Comparison of ENCODE assay signal across 14 mouse cellular contexts in genomic region chr9:59033492-59033891, GRCm38 (mm10). TPM values are rescaled to one million over a fixed set of nuclear protein-coding genes. Genes with fewer than 3 reads are reported as not detected.
DNase-seq lines count a peak whose midpoint lies in the region; ATAC-seq and TF ChIP-seq lines count a peak whose summit lies in the region.
"Had no signal": no experiment of that assay in that cellular context is flagged by ENCODE, and none has a peak within 500 bp of the region (broad histone marks: within the 10 kb centered on the region; RNA-seq: fewer than 3 reads in every experiment).

No protein-coding gene starts in this region.

- no peak for DNase-seq in hindbrain, embryonic 11.5 days (ENCODE audit: low spot score)
- no peak for DNase-seq in neural tube, embryonic 10.5 days (ENCODE audit: extremely low spot score, low spot score)
- no peak for DNase-seq in hindbrain, postnatal 0 days (ENCODE audit: low spot score)
- no peak for DNase-seq in spleen, adult 18-20 months
- no peak for DNase-seq in B cell, adult 2 months
- DNase-seq: cerebellum, adult 8-10 months; gastrocnemius, adult 2 months; kidney, adult 8-10 months; liver, embryonic 13.5 days; thymus, postnatal 25 days had no signal

- no peaks in the 10 kb centered on the region for H3K27me3 ChIP-seq in hindbrain, embryonic 12.5 days
- no peaks in the 10 kb centered on the region for H3K27me3 ChIP-seq in hindbrain, embryonic 11.5 days (ENCODE audit: control insufficient read depth, insufficient read depth, low read length)
- H3K27me3 ChIP-seq in neural tube, embryonic 12.5 days (replicated peaks) = no peaks in the 10 kb centered on the region
- H3K27me3 ChIP-seq in hindbrain, postnatal 0 days (ENCODE audit: insufficient read depth, low read length) = no peaks in the 10 kb centered on the region
- H3K27me3 ChIP-seq in stomach, embryonic 15.5 days (replicated peaks) = no peaks in the 10 kb centered on the region

- H3K4me3 ChIP-seq in hindbrain, embryonic 12.5 days = no peak overlapping the region
- no peak overlapping the region for H3K4me3 ChIP-seq in hindbrain, embryonic 11.5 days (ENCODE audit: low read depth, low read length)
- no peak overlapping the region for H3K4me3 ChIP-seq in neural tube, embryonic 12.5 days
- peak overlapping the region; percentile 92 for H3K4me3 ChIP-seq in hindbrain, postnatal 0 days (ENCODE audit: low read length)
- H3K4me3 ChIP-seq in stomach, embryonic 15.5 days (replicated peaks) = no peak overlapping the region
- H3K4me3 ChIP-seq: liver, embryonic 13.5 days had no signal

- H3K4me1 ChIP-seq in hindbrain, embryonic 12.5 days = peaks cover 20% of the 10 kb centered on the region
- H3K4me1 ChIP-seq in hindbrain, embryonic 11.5 days (replicated peaks; ENCODE audit: control insufficient read depth, insufficient read depth, low read length) = no peaks in the 10 kb centered on the region
- peaks cover 12% of the 10 kb centered on the region for H3K4me1 ChIP-seq in neural tube, embryonic 12.5 days
- peaks cover 11% of the 10 kb centered on the region for H3K4me1 ChIP-seq in hindbrain, postnatal 0 days (ENCODE audit: insufficient read depth, low read length)
- H3K4me1 ChIP-seq in stomach, embryonic 15.5 days = 0 out of 2 replicates have a peak, but pooled peaks cover 6% of the 10 kb centered on the region

- TF ChIP-seq CTCF in hindbrain, postnatal 0 days (IDR thresholded peaks at IDR 0.05; ENCODE audit: low read depth) = no peak

- no peak for ATAC-seq in hindbrain, embryonic 12.5 days (ENCODE audit: low FRiP score)
- no peak for ATAC-seq in hindbrain, embryonic 11.5 days (ENCODE audit: low FRiP score)
- ATAC-seq in neural tube, embryonic 12.5 days (ENCODE audit: low FRiP score, low read depth) = no peak
- ATAC-seq in hindbrain, postnatal 0 days = no peak
- no peak for ATAC-seq in stomach, embryonic 15.5 days (ENCODE audit: insufficient read depth, low FRiP score, low read depth)

- no peak overlapping the region for H3K9ac ChIP-seq in hindbrain, embryonic 12.5 days
- H3K9ac ChIP-seq in hindbrain, embryonic 11.5 days (ENCODE audit: low read depth, low read length) = no peak overlapping the region
- H3K9ac ChIP-seq in neural tube, embryonic 12.5 days = no peak overlapping the region
- H3K9ac ChIP-seq in hindbrain, postnatal 0 days (replicated peaks; ENCODE audit: low read length) = no peak overlapping the region
- H3K9ac ChIP-seq in stomach, embryonic 15.5 days = no peak overlapping the region
- H3K9ac ChIP-seq: liver, embryonic 13.5 days had no signal

- no peak overlapping the region for H3K27ac ChIP-seq in hindbrain, embryonic 12.5 days
- H3K27ac ChIP-seq in hindbrain, embryonic 11.5 days (ENCODE audit: low read depth, low read length) = no peak overlapping the region
- no peak overlapping the region for H3K27ac ChIP-seq in neural tube, embryonic 12.5 days
- no peak overlapping the region for H3K27ac ChIP-seq in hindbrain, postnatal 0 days
- no peak overlapping the region for H3K27ac ChIP-seq in stomach, embryonic 15.5 days
- H3K27ac ChIP-seq: gastrocnemius, adult 2 months; liver, embryonic 13.5 days had no signal

- H3K36me3 ChIP-seq in hindbrain, embryonic 12.5 days = 0 out of 2 replicates have a peak, but pooled peaks cover 4% of the 10 kb centered on the region
- H3K36me3 ChIP-seq in hindbrain, embryonic 11.5 days (ENCODE audit: control insufficient read depth, insufficient read depth, low read length) = no peaks in the 10 kb centered on the region
- H3K36me3 ChIP-seq in neural tube, embryonic 12.5 days = no peaks in the 10 kb centered on the region
- H3K36me3 ChIP-seq in hindbrain, postnatal 0 days (ENCODE audit: insufficient read depth, low read length) = no peaks in the 10 kb centered on the region
- H3K36me3 ChIP-seq in stomach, embryonic 15.5 days = no peaks in the 10 kb centered on the region
- H3K36me3 ChIP-seq: liver, embryonic 13.5 days had no signal

- peak overlapping the region; percentile 60; the same call in 1 of the 2 replicates for H3K4me2 ChIP-seq in hindbrain, embryonic 12.5 days (replicated peaks)
- H3K4me2 ChIP-seq in hindbrain, embryonic 11.5 days (replicated peaks; ENCODE audit: low read depth, low read length) = no peak overlapping the region
- peak overlapping the region; percentile 60 for H3K4me2 ChIP-seq in neural tube, embryonic 12.5 days (replicated peaks)
- H3K4me2 ChIP-seq in hindbrain, postnatal 0 days (ENCODE audit: low read depth, low read length) = peak overlapping the region; percentile 59
- 0 out of 2 replicates have a peak overlapping the region, but pooled peaks have one; percentile 19 for H3K4me2 ChIP-seq in stomach, embryonic 15.5 days
- H3K4me2 ChIP-seq: liver, embryonic 13.5 days had no signal

- peaks cover 7% of the 10 kb centered on the region; the same call in 1 of the 2 replicates for H3K9me3 ChIP-seq in hindbrain, embryonic 12.5 days (replicated peaks)
- no peaks in the 10 kb centered on the region for H3K9me3 ChIP-seq in hindbrain, embryonic 11.5 days (ENCODE audit: control insufficient read depth, low read length)
- peaks cover 7% of the 10 kb centered on the region; the same call in 1 of the 2 replicates for H3K9me3 ChIP-seq in neural tube, embryonic 12.5 days
- H3K9me3 ChIP-seq in hindbrain, postnatal 0 days (ENCODE audit: low read length) = no peaks in the 10 kb centered on the region
- no peaks in the 10 kb centered on the region for H3K9me3 ChIP-seq in stomach, embryonic 15.5 days
- H3K9me3 ChIP-seq: liver, embryonic 13.5 days had no signal

- 57% methylated on average over 3 of the region's 3 CpGs for WGBS in hindbrain, embryonic 12.5 days
- 57% methylated on average over 3 of the region's 3 CpGs for WGBS in hindbrain, embryonic 11.5 days
- WGBS in neural tube, embryonic 12.5 days = 61% methylated on average over 3 of the region's 3 CpGs
- 54% methylated on average over 3 of the region's 3 CpGs for WGBS in hindbrain, postnatal 0 days
- whole genome bisulfite sequencing in stomach, embryonic 15.5 days = 49% methylated on average over 3 of the region's 3 CpGs

RNA-seq across cellular contexts. Expression of gene Neo1, which starts 2.7 kb away (rescaled TPM):
- 62.7 and 66.0 TPM in 2 replicates for polyA plus RNA-seq in hindbrain, embryonic 12.5 days (2016; fragmentation: Nextera tagmentation; extraction: Ambion mirVana)
- polyA plus RNA-seq in hindbrain, embryonic 11.5 days (2014; fragmentation: Nextera tagmentation; extraction: Ambion mirVana) = 44.1 and 48.7 TPM in 2 replicates
- polyA plus RNA-seq in neural tube, embryonic 12.5 days (2016; fragmentation: Nextera tagmentation; extraction: Ambion mirVana) = 53.0 and 60.4 TPM in 2 replicates
- total RNA-seq in hindbrain, postnatal 0 days (2014; rRNA removed) = 160 and 177 TPM in 2 replicates
- polyA plus RNA-seq in hindbrain, postnatal 0 days (2015; fragmentation: Nextera tagmentation; extraction: Ambion mirVana) = 34.4 and 38.7 TPM in 2 replicates
- 28.5 and 35.2 TPM in 2 replicates for polyA plus RNA-seq in stomach, embryonic 15.5 days (2015; fragmentation: Nextera tagmentation; extraction: Ambion mirVana)
- total RNA-seq: megakaryocyte-erythroid progenitor cell, adult 5-6 weeks had no signal
